Mouse (Mus musculus) adrenal gland, adult 2 months (tissue): ENCODE results near the gene Iyd. TPM values are rescaled to one million over a fixed set of nuclear protein-coding genes. Genes with fewer than 3 reads are reported as not detected.
"Not testable (repeated sequence)": the region's sequence is repeated elsewhere in the genome, so short reads cannot be mapped to it uniquely, and the experiment has no call there.

ENCODE experiments used
- DNase-seq: peaks from one replicate; pipeline ENCODE4 v3.0.0; 2021
- long read RNA-seq: library from polyadenylated mRNA; stranded (forward); transcript quantifications from one replicate; pipeline ENCODE4 v2.0.0, GENCODE M21; 2021
- polyA plus RNA-seq: library from polyadenylated mRNA; depleted of rRNA; stranded (reverse); fragments of >200 nt; gene quantifications from 2 replicates; pipeline ENCODE4 v1.2.3, GENCODE M21; 2012; rRNA removed
- total RNA-seq, 2 experiments: library from RNA; stranded (reverse); gene quantifications; 2 replicates each; pipeline ENCODE4 v1.2.3; 2021

Iyd gene
- total RNA-seq = 1 to 10 TPM in 1 of 2 experiments, under 1 TPM in 1; 0.59 to 1.3 TPM
- polyA plus RNA-seq = 0.06 and 0.10 TPM in 2 replicates
- long read RNA-seq = 0 reads

- DNase-seq = no peak
Measured at GRCm38 (mm10) chr10:3540003-3540827, at the start of gene Iyd. Gene Iyd (plus strand): TSS chr10:3540240.

GRCm38 (mm10) chr10:3496791-3497190, 43.2 kb upstream of the Iyd start:
- no peak for DNase-seq

GRCm38 (mm10) chr10:3500846-3501245, 39.2 kb upstream of the Iyd start:
- DNase-seq = not testable (repeated sequence)

- peak; percentile 86 for DNase-seq
Measured at GRCm38 (mm10) chr10:3507484-3508221, 32.4 kb upstream of the Iyd start.

GRCm38 (mm10) chr10:3508222-3508588, 31.8 kb upstream of the Iyd start:
- DNase-seq = no peak

- DNase-seq = no peak
Measured at GRCm38 (mm10) chr10:3508746-3509145, 31.3 kb upstream of the Iyd start.

GRCm38 (mm10) chr10:3509663-3510277, 30.3 kb upstream of the Iyd start:
- no peak for DNase-seq

GRCm38 (mm10) chr10:3510486-3510885, 29.6 kb upstream of the Iyd start:
- no peak for DNase-seq

GRCm38 (mm10) chr10:3511401-3511800, 28.6 kb upstream of the Iyd start:
- DNase-seq = no peak

- no peak for DNase-seq
Measured at GRCm38 (mm10) chr10:3512620-3513305, 27.3 kb upstream of the Iyd start.

GRCm38 (mm10) chr10:3513947-3514346, 26.1 kb upstream of the Iyd start:
- no peak for DNase-seq

GRCm38 (mm10) chr10:3514634-3515033, 25.4 kb upstream of the Iyd start:
- DNase-seq = no peak

GRCm38 (mm10) chr10:3516442-3516841, 23.6 kb upstream of the Iyd start:
- no peak for DNase-seq

GRCm38 (mm10) chr10:3523044-3523793, 16.8 kb upstream of the Iyd start:
- peak; percentile 47 for DNase-seq

- no peak for DNase-seq
Measured at GRCm38 (mm10) chr10:3524513-3524912, 15.5 kb upstream of the Iyd start.

- no peak for DNase-seq
Measured at GRCm38 (mm10) chr10:3525420-3526019, 14.5 kb upstream of the Iyd start.

- no peak for DNase-seq
Measured at GRCm38 (mm10) chr10:3529807-3530206, 10.2 kb upstream of the Iyd start.

- no peak for DNase-seq
Measured at GRCm38 (mm10) chr10:3530661-3531060, 9.4 kb upstream of the Iyd start.

GRCm38 (mm10) chr10:3531375-3531774, 8.7 kb upstream of the Iyd start:
- peak; percentile 83 for DNase-seq

GRCm38 (mm10) chr10:3534445-3534844, 5.6 kb upstream of the Iyd start:
- DNase-seq = no peak

GRCm38 (mm10) chr10:3536361-3536760, 3.7 kb upstream of the Iyd start:
- DNase-seq = no peak
